Mouse (Mus musculus) thymus, adult 2 months (tissue): Measurements from ENCODE around the gene Msmp.

Source experiments
- CTCF ChIP-seq: fragments of 200-500 bp; IDR thresholded peaks from 2 replicates; pipeline ENCODE4 v1.5.1; 2012; ENCODE audit warnings: mild to moderate bottlenecking, control low read depth, low read length, moderate library complexity, borderline replicate concordance; ENCODE audit not compliant: control insufficient read depth, poor library complexity, insufficient read depth; ENCODE audit errors: extremely low read depth
- POLR2A ChIP-seq: fragments of 200-500 bp; IDR thresholded peaks from 2 replicates; pipeline ENCODE4 v1.6.1; 2012; ENCODE audit warnings: mild to moderate bottlenecking, low read length, control low read depth, moderate library complexity; ENCODE audit not compliant: control insufficient read depth, poor library complexity, insufficient read depth; ENCODE audit errors: extremely low read depth

DNA sequence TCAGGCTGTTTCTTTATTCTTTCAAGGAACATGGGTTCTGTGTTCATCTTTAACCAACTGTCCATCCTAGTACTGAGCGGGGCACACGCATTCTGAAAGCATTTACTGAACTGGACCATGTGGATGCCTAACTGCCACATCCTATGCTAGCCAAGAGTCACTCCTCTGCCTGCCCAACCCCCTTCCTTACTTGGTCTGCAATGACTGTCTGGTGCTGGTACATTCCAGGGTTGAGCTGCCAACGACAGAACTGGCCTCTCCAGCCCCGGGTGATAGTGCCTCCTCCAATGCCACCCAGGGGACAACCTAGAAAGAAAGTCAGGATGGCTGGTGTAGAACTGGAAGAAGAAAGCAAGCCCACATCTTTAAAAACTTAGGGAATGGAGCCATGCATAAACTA, 10.7 kb downstream of the Msmp start:
- no peak for TF ChIP-seq CTCF
- no peak for TF ChIP-seq POLR2A
